Mouse (Mus musculus) left cerebral cortex, adult 2 months (tissue): ENCODE results near the gene Lrrfip2. TPM values are rescaled to one million over a fixed set of nuclear protein-coding genes. Genes with fewer than 3 reads are reported as not detected.
A peak's percentile ranks its signal among the peaks of the same experiment; 100 is the strongest.

Source experiments
- DNase-seq, 2 experiments: peaks; one replicate each; pipeline ENCODE4 v3.0.0; 2021 to 2022; ENCODE audit warnings: low spot score in 2 of 2, mixed read lengths in 1 of 2; ENCODE audit errors: extremely low spot score in 1 of 2
- H3K27ac ChIP-seq: fragments of 200-600 bp; 2 replicates; pipeline ENCODE4 v1.8.1; 2022
- H3K4me3 ChIP-seq: fragments of 200-600 bp; 2 replicates; pipeline ENCODE4 v1.8.1; 2022
- CTCF ChIP-seq: fragments of 200-600 bp; IDR thresholded peaks from 2 replicates; pipeline ENCODE4 v1.8.1; 2022; ENCODE audit warnings: antibody characterized with exemption, mild to moderate bottlenecking, moderate library complexity
- intact Hi-C: fragments of 180-260 bp; cut with DNase I; formaldehyde crosslinking; loops from one replicate; pipeline ENCODE4 v1.15.1; 2025
- total RNA-seq, 2 experiments: library from RNA; stranded (reverse); gene quantifications; 2 replicates each; pipeline ENCODE4 v1.2.3; 2021

The Lrrfip2 gene
- total RNA-seq, 2 experiments from 2014 or later: 41.2 to 42.3 TPM

DNA sequence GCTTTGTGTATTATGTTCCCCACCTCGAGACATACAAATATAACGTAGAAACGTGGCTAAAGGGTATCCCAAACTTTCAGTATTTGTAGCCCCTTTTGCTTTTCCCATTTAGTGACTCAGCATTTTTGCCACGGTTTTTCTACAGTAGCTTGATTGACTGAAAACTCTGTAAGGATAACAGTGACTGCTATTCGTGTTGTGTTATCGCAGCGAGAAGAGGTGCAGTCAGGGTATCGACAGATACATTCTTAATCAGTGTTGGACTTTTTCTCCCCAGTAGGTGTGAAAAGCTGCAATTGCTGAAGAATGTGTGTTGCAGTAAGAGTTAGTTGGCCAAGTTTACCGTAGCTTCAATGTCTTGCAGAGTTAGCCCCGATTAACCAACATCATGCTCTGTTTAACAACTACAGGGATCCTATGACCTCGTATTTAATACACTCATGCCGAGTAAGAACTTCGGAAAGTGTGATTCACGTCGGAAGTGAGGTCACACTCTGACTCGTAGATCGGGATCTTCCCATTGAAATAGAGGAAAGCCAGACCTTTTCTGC is 1.6 kb downstream of the Lrrfip2 start:
- peak overlapping the region; percentile 85 for H3K4me3 ChIP-seq
- intact Hi-C loops: loop anchor here (5.0 kb wide), 1 partner anchor 88 kb away; no protein-coding TSS in a partner anchor

DNA sequence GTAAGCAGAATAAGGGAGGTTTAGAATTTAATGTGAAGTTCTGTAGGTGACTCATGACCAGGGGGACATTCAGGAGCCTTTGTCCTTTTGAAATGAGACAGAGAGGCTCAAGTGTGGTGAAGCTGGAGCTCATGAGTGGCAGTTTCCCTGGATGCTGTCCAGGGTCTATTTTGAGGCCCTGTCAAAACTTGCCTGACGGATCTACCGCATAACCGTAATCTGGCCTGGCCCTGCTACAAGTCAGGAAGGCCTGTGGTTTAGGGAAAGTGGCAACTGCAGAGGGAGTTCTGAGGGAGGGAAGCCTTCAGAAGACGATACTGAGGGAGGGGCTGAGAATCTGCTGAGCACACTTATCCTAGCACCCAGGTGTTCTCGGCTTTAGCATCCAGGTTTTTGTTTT is 5.1 kb downstream of the Lrrfip2 start:
- intact Hi-C loops: no loop called here
- TF ChIP-seq CTCF: no peak
- Histone ChIP-seq H3K4me3 (no peak overlapping the region), H3K27ac (no peak overlapping the region)
- no peak for DNase-seq

More for the DNA sequence above, 1.6 kb downstream of the Lrrfip2 start:
- no peak for DNase-seq
- H3K27ac ChIP-seq: peak overlapping the region; percentile 87
- no peak for TF ChIP-seq CTCF

DNA sequence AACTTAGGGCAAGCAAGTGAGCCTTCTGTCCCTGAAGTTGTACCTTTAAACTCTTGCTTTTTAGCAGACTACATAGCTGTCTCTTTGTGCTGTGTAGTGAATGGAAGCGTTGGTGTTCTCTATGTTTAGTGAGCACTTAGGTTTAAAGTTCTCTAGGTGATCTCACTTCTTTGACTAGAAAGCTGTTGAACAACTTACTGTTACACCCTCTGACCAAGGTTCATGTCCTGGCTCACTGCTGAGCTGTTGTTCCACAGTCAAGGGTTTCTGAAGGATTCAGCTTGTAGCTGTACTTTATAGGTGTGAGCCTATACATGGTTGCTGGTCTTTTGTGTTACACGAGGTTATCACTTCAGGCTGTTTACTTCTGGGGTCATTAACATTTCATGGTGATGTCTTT is 5.9 kb downstream of the Lrrfip2 start:
- DNase-seq: no peak
- intact Hi-C loops: no loop called here
- H3K27ac ChIP-seq: no peak overlapping the region
- H3K4me3 ChIP-seq: no peak overlapping the region
- TF ChIP-seq CTCF: no peak

DNA sequence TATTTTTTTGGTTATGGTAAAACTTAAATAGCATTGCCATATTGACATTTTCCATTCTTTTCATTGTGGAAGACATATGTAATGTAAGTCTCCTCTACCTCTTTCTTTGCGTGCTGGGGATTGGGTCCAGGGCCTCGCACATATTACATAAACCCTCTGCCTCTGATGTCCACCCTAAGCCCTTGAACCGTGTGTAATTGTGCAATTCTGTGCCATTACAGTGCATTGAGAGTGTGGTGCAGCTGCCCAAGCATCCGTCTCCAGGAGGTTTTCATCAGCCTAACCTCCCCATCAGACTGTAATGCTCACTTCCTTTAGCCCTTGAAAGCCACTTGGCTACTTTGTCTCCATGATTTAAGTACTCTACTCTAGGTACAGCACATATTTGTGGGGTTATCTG is 7.0 kb downstream of the Lrrfip2 start:
- no peak for TF ChIP-seq CTCF
- H3K27ac ChIP-seq: no peak overlapping the region
- DNase-seq: no peak
- intact Hi-C loops: no loop called here
- no peak overlapping the region for H3K4me3 ChIP-seq

DNA sequence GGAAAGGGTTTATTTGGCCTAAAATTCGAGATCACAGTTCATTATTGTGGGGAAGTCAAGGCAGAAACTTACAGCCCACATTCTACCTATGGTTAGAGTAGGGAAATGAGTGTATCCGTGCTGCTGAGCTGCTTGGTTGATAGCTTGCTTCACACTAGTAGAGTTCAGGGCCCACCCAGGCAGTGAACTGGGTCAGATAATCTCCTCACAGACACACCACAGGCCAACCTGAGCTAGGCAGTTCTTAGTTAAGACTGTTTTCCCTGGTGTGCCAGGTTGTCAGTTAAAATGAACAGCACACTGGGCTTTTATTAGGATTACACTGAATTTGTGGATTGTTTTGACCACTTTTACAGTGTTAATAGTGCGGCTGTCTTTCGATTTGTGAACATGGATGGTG is 9.3 kb downstream of the Lrrfip2 start:
- intact Hi-C loops: no loop called here

DNA sequence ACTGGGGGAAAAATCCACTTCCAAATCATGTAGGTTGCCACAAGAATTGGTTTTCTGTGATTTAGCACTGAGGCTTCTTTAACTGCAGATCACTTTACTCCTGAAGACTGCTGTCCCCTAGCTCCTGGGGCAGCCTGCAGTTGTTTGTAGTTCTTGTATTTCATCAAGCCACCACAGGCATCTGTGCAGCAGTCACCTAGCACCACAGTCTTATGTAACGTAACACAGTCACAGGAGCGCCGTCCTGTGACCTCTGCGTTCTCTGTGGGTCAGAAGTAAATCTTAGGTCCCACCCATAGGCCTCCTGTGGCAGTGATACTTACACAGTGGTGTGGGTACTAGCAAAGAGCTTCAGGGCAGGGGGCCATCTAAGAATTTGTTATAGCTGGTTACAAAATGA is 10.4 kb downstream of the Lrrfip2 start:
- no peak for TF ChIP-seq CTCF
- intact Hi-C loops: no loop called here
- no peak for DNase-seq
- no peak overlapping the region for H3K27ac ChIP-seq
- H3K4me3 ChIP-seq: no peak overlapping the region

More for the DNA sequence above, 9.3 kb downstream of the Lrrfip2 start:
- H3K27ac ChIP-seq: no peak overlapping the region
- no peak for TF ChIP-seq CTCF
- no peak for DNase-seq
- no peak overlapping the region for H3K4me3 ChIP-seq

DNA sequence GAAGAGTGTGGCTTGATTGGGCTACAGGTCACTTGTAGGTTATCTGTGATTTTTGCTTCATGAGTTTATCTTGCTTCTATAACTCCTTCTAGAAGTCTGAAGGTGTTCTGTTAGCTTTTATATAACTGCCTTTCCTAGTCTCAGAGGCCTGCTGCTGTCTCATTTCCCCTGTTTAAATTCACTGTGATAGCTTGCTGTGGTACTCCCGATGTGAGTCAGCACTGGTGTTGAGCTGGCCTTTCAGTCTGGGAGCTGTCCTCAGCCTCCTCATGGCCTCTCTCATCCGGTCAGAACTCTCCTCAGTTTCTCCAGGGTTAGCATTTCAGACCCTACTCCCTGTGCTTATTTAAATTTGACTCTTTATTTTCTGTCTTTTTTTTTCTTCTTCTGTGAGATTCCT is 12.7 kb downstream of the Lrrfip2 start:
- no peak for TF ChIP-seq CTCF
- H3K4me3 ChIP-seq: no peak overlapping the region
- peak overlapping the region; percentile 50; the same call in 1 of the 2 replicates for H3K27ac ChIP-seq
- no peak for DNase-seq
- intact Hi-C loops: no loop called here

DNA sequence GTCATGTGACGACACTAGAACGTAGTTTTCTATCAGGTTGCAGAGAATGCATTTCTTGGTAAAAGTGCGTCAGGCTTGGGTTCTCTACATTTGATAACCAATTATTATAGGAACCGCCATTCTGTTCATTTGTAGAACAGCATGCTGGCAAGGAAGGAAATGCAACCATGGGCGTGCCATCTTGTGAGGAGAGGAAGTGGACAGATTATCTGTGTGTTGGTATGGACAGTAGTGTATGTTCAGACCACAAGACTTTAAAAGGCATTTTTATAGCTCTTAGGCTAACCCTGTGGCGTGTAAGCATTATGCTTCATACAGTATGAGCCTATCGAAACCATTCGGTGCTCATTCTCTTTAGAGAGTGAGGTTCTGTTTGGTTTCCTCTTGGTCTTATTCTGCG is 20.8 kb downstream of the Lrrfip2 start:
- intact Hi-C loops: no loop called here
- no peak for DNase-seq
- TF ChIP-seq CTCF: no peak
- H3K27ac ChIP-seq: no peak overlapping the region
- H3K4me3 ChIP-seq: no peak overlapping the region

DNA sequence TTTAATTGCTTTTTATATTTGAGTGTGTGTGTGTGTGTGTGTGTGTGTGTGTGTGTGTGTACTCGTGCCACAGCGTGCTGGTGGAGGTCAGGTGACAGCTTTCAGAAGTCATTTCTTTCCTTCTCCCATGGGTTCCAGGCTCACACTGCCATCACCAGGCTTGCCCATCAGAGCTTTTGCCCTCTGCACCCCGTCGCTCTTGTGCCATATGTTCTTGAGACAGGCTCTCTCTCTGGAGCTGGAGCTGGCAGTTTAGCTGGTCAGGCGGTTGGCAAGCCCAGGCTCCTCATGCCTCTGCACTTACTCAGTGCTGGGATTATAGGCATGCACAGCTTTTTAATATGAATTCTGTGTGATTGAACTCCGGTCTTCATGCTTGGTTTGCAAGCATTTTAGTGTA is 25.3 kb downstream of the Lrrfip2 start:
- DNase-seq: no peak
- Histone ChIP-seq H3K27ac (no peak overlapping the region), H3K4me3 (no peak overlapping the region)
- intact Hi-C loops: no loop called here
- TF ChIP-seq CTCF: no peak

DNA sequence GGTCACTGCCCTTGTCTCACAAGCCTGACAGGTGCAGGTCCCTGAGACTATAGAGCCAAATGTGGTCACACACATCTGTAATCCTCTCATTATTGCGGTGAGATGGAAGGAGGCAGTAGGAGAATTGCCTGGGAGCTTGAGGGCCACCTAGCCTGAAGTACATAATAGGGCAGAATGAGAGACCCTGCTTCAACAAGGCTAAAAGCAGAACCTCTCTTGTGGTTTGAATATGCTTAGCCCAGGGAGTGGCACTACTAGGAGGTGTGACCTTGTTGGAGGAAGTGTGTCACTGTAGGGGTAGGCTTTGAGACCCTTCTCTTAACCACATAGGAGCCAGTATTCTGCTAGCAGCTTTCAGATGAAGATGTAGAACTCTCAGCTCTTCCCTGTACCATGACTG is 26.0 kb downstream of the Lrrfip2 start:
- no peak overlapping the region for H3K27ac ChIP-seq
- intact Hi-C loops: no loop called here
- no peak for TF ChIP-seq CTCF
- H3K4me3 ChIP-seq: no peak overlapping the region
- DNase-seq: no peak

DNA sequence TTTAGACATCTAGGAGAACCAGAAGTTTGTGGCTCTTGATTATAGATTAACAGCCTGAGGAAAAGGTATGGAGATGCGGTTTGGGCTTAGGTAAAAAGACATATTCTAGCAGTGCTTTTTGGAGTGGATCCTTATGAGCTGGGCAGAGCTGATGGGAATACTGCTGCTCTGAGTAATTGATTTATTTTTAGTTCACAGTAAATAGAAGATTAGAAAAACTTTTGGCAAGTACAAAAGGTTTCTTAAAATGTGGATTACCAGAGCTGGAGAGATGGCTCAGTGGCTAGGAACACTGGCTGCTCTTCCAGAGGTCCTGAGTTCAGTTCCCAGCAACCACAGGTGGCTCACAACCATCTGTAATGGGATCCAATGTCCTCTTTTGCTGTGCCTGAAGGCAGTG is 27.3 kb downstream of the Lrrfip2 start:
- intact Hi-C loops: no loop called here
- no peak for TF ChIP-seq CTCF
- no peak for DNase-seq
- Histone ChIP-seq H3K4me3 (no peak overlapping the region), H3K27ac (no peak overlapping the region)

DNA sequence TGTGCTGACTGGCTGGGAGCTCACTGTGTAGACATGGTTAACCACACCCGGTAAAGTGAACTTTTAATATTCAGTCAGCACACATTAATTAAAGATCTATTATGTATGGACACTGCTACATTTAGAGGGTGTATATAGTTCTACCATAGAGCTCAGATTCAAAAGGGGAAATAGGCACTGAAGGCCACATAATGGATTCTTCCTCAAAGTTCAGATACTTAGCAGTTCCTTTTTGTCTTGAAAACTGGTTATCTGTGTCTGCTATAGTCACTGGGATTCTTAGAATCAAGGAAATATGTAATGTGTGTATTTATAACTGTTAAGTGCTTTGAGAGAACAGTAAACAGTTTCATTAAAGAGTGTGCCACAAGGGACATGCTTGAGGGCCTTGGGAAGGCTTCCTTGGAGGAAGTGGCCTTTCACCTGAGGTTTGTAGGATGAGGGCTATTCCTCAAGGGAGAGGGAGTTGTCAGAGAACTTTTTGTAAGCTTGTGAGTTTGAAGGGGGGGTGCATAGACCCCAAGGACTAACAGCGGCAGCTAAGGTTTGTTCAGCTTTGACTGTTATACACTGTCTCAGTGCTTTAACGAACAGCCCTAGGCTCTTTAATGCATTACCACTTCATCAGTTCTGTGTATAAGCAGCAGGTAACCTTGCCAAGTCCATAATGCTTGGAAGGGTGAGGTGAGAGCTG is 28.3 kb downstream of the Lrrfip2 start:
- Histone ChIP-seq H3K4me3 (no peak overlapping the region), H3K27ac (no peak overlapping the region)
- intact Hi-C loops: no loop called here
- DNase-seq: no peak
- TF ChIP-seq CTCF: no peak

DNA sequence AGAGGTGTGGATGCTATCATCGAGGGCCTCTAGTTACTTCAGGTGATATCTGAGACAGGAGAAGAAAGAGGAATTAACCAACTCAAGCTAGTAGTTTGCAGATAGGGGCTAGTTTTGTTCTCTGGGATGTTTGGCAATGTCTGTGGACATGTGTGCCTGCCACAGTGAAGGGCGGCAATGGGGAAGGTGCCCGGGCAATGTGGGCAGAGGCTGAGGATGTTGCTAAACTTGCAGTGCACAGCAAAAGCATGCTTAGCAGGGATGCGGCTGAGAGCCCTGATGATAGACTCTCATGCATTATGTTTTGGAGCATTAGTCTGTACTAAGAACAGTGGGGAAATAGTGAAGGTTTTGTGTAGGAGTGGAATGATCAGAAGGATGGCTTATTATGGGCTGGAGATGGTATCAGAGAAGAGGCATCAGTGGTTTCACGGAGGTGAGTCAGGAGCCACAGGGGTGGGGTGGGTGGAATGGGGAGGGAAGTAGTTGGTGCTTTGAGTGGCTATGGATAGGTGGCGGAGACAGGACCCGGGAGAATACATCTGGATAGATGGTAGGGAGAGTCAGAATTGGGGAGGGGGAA is 28.9 kb downstream of the Lrrfip2 start:
- H3K27ac ChIP-seq: no peak overlapping the region
- no peak for DNase-seq
- TF ChIP-seq CTCF: no peak
- intact Hi-C loops: no loop called here
- no peak overlapping the region for H3K4me3 ChIP-seq
